Mouse (Mus musculus): ENCODE results near the gene Sec11a. TPM values are rescaled to one million over a fixed set of nuclear protein-coding genes. Genes with fewer than 3 reads are reported as not detected.

Sec11a gene
- polyA plus RNA-seq (2014; fragmentation: Nextera tagmentation; extraction: Ambion mirVana), result 140 and 147 TPM in 2 replicates

- Histone ChIP-seq H3K9me3 (ENCODE audit: control insufficient read depth, low read length) (no peaks in the 10 kb centered on the region), H3K4me3 (replicated peaks; ENCODE audit: low read depth, low read length) (peak within 1 kb of the TSS; percentile 91), H3K36me3 (ENCODE audit: control insufficient read depth, insufficient read depth, low read length) (peaks cover 8% of the 10 kb centered on the region; the same call in 1 of the 2 replicates), H3K9ac (replicated peaks; ENCODE audit: low read length) (peak within 1 kb of the TSS; percentile 88), H3K4me2 (ENCODE audit: low read length) (peak within 1 kb of the TSS; percentile 93), H3K27ac (replicated peaks; ENCODE audit: low read depth, low read length) (peak within 1 kb of the TSS; percentile 99), H3K27me3 (ENCODE audit: control insufficient read depth, insufficient read depth, low read length) (no peaks in the 10 kb centered on the region), H3K4me1 (ENCODE audit: control insufficient read depth, insufficient read depth, low read length) (peaks cover 18% of the 10 kb centered on the region)
- 2% methylated on average over 44 of the region's 44 CpGs for WGBS
- peak; percentile 100 for ATAC-seq (ENCODE audit: low FRiP score, low TSS enrichment)
- DNase-seq, result peak; percentile 97
These were observed at the start of gene Sec11a for GRCm38 (mm10) chr7:80947445-80948350. Gene Sec11a (minus strand): TSS chr7:80947780.

DNA sequence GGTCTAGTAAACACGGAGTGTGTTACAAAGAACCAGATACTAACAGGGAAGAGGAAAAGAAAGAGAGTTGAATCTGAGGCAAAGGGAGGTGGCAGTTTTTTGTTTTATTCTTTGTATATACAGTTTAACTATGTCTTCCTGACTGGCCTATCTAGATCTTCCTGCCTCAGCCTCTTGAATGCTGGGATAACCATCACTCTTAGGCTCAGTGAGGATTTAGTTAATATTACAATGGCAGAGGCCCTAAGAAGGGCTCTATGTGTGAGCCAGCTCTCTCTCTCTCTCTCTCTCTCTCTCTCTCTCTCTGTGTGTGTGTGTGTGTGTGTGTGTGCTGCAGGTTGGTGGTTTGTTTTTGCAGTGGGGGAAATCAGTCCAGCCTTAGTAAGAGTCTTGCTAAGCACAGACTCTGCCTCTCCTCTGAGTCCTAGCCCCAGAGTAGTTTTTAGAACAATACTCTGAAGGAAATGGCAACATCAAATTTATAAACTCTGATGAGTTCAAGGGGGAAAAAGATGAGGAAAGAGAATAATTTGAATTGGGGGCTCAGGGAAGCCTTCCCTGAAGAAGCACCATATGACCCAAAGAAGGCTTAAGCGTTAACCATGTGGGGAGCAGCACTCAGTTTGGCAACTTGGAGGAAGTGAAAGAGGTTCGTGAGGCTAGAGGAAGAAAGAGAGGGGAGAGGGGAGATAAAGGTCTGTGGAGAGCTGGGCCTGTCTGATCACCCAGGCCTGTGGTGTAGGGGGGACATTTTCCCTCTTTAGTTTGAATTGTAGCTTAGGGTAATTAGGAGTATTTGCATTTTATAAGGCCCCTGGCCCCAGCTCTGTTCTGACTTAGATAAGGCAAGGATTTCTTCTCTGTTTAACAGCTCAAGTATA, 47.9 kb upstream of the Sec11a start:
- ATAC-seq (ENCODE audit: low FRiP score, low TSS enrichment), result no peak
- DNase-seq, result no peak
- WGBS, result 67% methylated on average over 3 of the region's 3 CpGs
- Histone ChIP-seq H3K36me3 (ENCODE audit: control insufficient read depth, insufficient read depth, low read length) (no peaks in the 10 kb centered on the region), H3K4me3 (replicated peaks; ENCODE audit: low read depth, low read length) (no peak overlapping the region), H3K27me3 (ENCODE audit: control insufficient read depth, insufficient read depth, low read length) (no peaks in the 10 kb centered on the region), H3K9me3 (ENCODE audit: control insufficient read depth, low read length) (no peaks in the 10 kb centered on the region), H3K4me1 (ENCODE audit: control insufficient read depth, insufficient read depth, low read length) (peaks cover 27% of the 10 kb centered on the region), H3K9ac (replicated peaks; ENCODE audit: low read length) (no peak overlapping the region), H3K27ac (replicated peaks; ENCODE audit: low read depth, low read length) (no peak overlapping the region), H3K4me2 (ENCODE audit: low read length) (peak overlapping the region; percentile 89; the same call in 1 of the 2 replicates)

DNA sequence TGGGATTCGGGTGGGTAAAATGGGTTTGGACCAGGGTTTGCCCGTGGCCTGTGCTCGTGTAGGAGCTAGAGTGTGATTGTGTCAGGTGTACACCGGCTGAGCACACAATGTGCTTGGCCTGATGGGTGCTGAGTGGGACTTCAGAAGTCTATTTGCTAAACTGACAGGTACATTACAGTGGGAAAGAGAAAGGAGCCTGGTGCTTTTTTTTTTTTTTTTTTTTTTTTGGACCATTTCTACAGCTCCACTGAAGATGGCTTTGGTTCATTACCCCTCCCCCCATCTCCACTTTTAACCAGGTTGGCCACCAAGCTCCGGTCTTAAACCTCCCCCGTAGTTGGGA, 47.1 kb upstream of the Sec11a start:
- Histone ChIP-seq H3K4me1 (ENCODE audit: control insufficient read depth, insufficient read depth, low read length) (peaks cover 27% of the 10 kb centered on the region), H3K9me3 (ENCODE audit: control insufficient read depth, low read length) (no peaks in the 10 kb centered on the region), H3K27ac (replicated peaks; ENCODE audit: low read depth, low read length) (no peak overlapping the region), H3K9ac (replicated peaks; ENCODE audit: low read length) (peak overlapping the region; percentile 97), H3K4me3 (replicated peaks; ENCODE audit: low read depth, low read length) (peak overlapping the region; percentile 92), H3K27me3 (ENCODE audit: control insufficient read depth, insufficient read depth, low read length) (no peaks in the 10 kb centered on the region), H3K4me2 (ENCODE audit: low read length) (peak overlapping the region; percentile 89), H3K36me3 (ENCODE audit: control insufficient read depth, insufficient read depth, low read length) (no peaks in the 10 kb centered on the region)
- 39% methylated on average over 6 of the region's 6 CpGs for WGBS
- DNase-seq (no peak), ATAC-seq (ENCODE audit: low FRiP score, low TSS enrichment) (no peak)

GRCm38 (mm10) chr7:80993834-80994662, 46.5 kb upstream of the Sec11a start:
- WGBS, result under 1% methylated on average over 52 of the region's 58 CpGs
- ATAC-seq (ENCODE audit: low FRiP score, low TSS enrichment), result peak; percentile 87
- peak; percentile 80 for DNase-seq
- Histone ChIP-seq H3K4me3 (replicated peaks; ENCODE audit: low read depth, low read length) (peak overlapping the region; percentile 92), H3K4me1 (ENCODE audit: control insufficient read depth, insufficient read depth, low read length) (peaks cover 27% of the 10 kb centered on the region), H3K36me3 (ENCODE audit: control insufficient read depth, insufficient read depth, low read length) (no peaks in the 10 kb centered on the region), H3K27ac (replicated peaks; ENCODE audit: low read depth, low read length) (peak overlapping the region; percentile 97), H3K4me2 (ENCODE audit: low read length) (peak overlapping the region; percentile 89), H3K9me3 (ENCODE audit: control insufficient read depth, low read length) (no peaks in the 10 kb centered on the region), H3K9ac (replicated peaks; ENCODE audit: low read length) (peak overlapping the region; percentile 97), H3K27me3 (ENCODE audit: control insufficient read depth, insufficient read depth, low read length) (no peaks in the 10 kb centered on the region)

GRCm38 (mm10) chr7:80992980-80993833, 45.6 kb upstream of the Sec11a start, which contains the start of gene Zfp592:
Gene Zfp592 (plus strand): TSS chr7:80993681.
- ATAC-seq (ENCODE audit: low FRiP score, low TSS enrichment), result peak; percentile 92
- H3K4me1 ChIP-seq (ENCODE audit: control insufficient read depth, insufficient read depth, low read length), result peaks cover 27% of the 10 kb centered on the region
- H3K9ac ChIP-seq (replicated peaks; ENCODE audit: low read length), result peak within 1 kb of the TSS; percentile 97
- peak within 1 kb of the TSS; percentile 89 for H3K4me2 ChIP-seq (ENCODE audit: low read length)
- peak; percentile 88 for DNase-seq
- H3K36me3 ChIP-seq (ENCODE audit: control insufficient read depth, insufficient read depth, low read length), result no peaks in the 10 kb centered on the region
- peak within 1 kb of the TSS; percentile 97 for H3K27ac ChIP-seq (replicated peaks; ENCODE audit: low read depth, low read length)
- H3K4me3 ChIP-seq (replicated peaks; ENCODE audit: low read depth, low read length), result peak within 1 kb of the TSS; percentile 92
- WGBS, result under 1% methylated on average over 96 of the region's 102 CpGs
- no peaks in the 10 kb centered on the region for H3K27me3 ChIP-seq (ENCODE audit: control insufficient read depth, insufficient read depth, low read length)
- no peaks in the 10 kb centered on the region for H3K9me3 ChIP-seq (ENCODE audit: control insufficient read depth, low read length)

DNA sequence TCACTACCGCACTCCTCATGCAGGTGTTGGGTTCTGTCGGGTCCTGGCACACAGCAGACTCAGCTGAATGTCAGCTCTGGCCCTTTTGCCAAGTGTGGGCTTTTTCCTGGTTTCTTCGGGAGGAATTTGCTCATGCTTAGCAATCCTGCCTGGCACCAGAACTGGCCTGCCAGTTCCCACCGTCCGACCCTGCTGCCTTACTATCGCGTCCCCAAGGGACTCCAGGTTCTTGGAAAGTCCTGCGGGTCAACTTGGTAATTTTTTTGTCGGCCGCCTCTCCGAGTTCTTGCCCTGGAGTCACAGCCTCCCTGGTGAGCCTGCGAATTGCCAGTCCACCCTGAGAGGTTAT, 45.0 kb upstream of the Sec11a start:
- Histone ChIP-seq H3K36me3 (ENCODE audit: control insufficient read depth, insufficient read depth, low read length) (no peaks in the 10 kb centered on the region), H3K4me2 (ENCODE audit: low read length) (peak overlapping the region; percentile 89), H3K9ac (replicated peaks; ENCODE audit: low read length) (peak overlapping the region; percentile 97), H3K27ac (replicated peaks; ENCODE audit: low read depth, low read length) (peak overlapping the region; percentile 97), H3K27me3 (ENCODE audit: control insufficient read depth, insufficient read depth, low read length) (no peaks in the 10 kb centered on the region), H3K9me3 (ENCODE audit: control insufficient read depth, low read length) (no peaks in the 10 kb centered on the region), H3K4me3 (replicated peaks; ENCODE audit: low read depth, low read length) (peak overlapping the region; percentile 92), H3K4me1 (ENCODE audit: control insufficient read depth, insufficient read depth, low read length) (peaks cover 27% of the 10 kb centered on the region)
- ATAC-seq (ENCODE audit: low FRiP score, low TSS enrichment) (no peak), DNase-seq (no peak)
- WGBS, result 4% methylated on average over 12 of the region's 12 CpGs

GRCm38 (mm10) chr7:80992063-80992462, 44.5 kb upstream of the Sec11a start:
- Histone ChIP-seq H3K9ac (replicated peaks; ENCODE audit: low read length) (peak overlapping the region; percentile 97), H3K27ac (replicated peaks; ENCODE audit: low read depth, low read length) (peak overlapping the region; percentile 97; the same call in 1 of the 2 replicates), H3K27me3 (ENCODE audit: control insufficient read depth, insufficient read depth, low read length) (no peaks in the 10 kb centered on the region), H3K9me3 (ENCODE audit: control insufficient read depth, low read length) (no peaks in the 10 kb centered on the region), H3K36me3 (ENCODE audit: control insufficient read depth, insufficient read depth, low read length) (no peaks in the 10 kb centered on the region), H3K4me2 (ENCODE audit: low read length) (peak overlapping the region; percentile 89), H3K4me1 (ENCODE audit: control insufficient read depth, insufficient read depth, low read length) (peaks cover 27% of the 10 kb centered on the region), H3K4me3 (replicated peaks; ENCODE audit: low read depth, low read length) (peak overlapping the region; percentile 92)
- ATAC-seq (ENCODE audit: low FRiP score, low TSS enrichment), result no peak
- 76% methylated on average over 6 of the region's 6 CpGs for WGBS
- DNase-seq, result no peak

Measured in midbrain, embryonic 14.5 days (tissue).